Mouse (Mus musculus) limb, embryonic 11.5 days (tissue): Measurements from ENCODE around the gene Ttbk2. TPM values are rescaled to one million over a fixed set of nuclear protein-coding genes. Genes with fewer than 3 reads are reported as not detected.
A peak's percentile ranks its signal among the peaks of the same experiment; 100 is the strongest.

ENCODE experiments used
- ATAC-seq: fragments of 200-750 bp; cut with Nextera tagmentation; 2 replicates; pipeline ENCODE4 v1.8.0; 2017; ENCODE audit warnings: low read depth; ENCODE audit not compliant: insufficient number of reproducible peaks, low FRiP score, low TSS enrichment
- DNase-seq: peaks from one replicate; pipeline ENCODE4 v3.0.0-alpha.2; 2015; ENCODE audit warnings: low spot score
- H3K27ac ChIP-seq: fragments of 300-500 bp; sonication (generic); replicated peaks from 2 replicates; pipeline ENCODE4 v1.5.1; 2014; ENCODE audit warnings: low read depth, mild to moderate bottlenecking, low read length
- H3K27me3 ChIP-seq: fragments of 300-500 bp; sonication (generic); 2 replicates; pipeline ENCODE4 v1.6.1; 2014; ENCODE audit warnings: mild to moderate bottlenecking, low read length, mixed read lengths; ENCODE audit not compliant: control insufficient read depth, insufficient read depth
- H3K36me3 ChIP-seq: fragments of 300-500 bp; sonication (generic); 2 replicates; pipeline ENCODE4 v1.6.1; 2014; ENCODE audit warnings: mild to moderate bottlenecking, low read length, moderate library complexity, mixed read lengths; ENCODE audit not compliant: control insufficient read depth, insufficient read depth
- H3K4me1 ChIP-seq: fragments of 300-500 bp; sonication (generic); 2 replicates; pipeline ENCODE4 v1.6.1; 2014; ENCODE audit warnings: low read length, mixed read lengths; ENCODE audit not compliant: control insufficient read depth, insufficient read depth
- H3K4me2 ChIP-seq: fragments of 300-500 bp; sonication (generic); 2 replicates; pipeline ENCODE4 v1.6.1; 2014; ENCODE audit warnings: low read depth, mild to moderate bottlenecking, moderate library complexity; ENCODE audit not compliant: severe bottlenecking
- H3K4me3 ChIP-seq: fragments of 300-500 bp; sonication (generic); 2 replicates; pipeline ENCODE4 v1.5.1; 2014; ENCODE audit warnings: low read depth, low read length
- H3K9ac ChIP-seq: fragments of 300-500 bp; sonication (generic); 2 replicates; pipeline ENCODE4 v1.6.1; 2014; ENCODE audit warnings: mild to moderate bottlenecking, low read length
- H3K9me3 ChIP-seq: fragments of 300-500 bp; sonication (generic); 2 replicates; pipeline ENCODE4 v1.6.1; 2016; ENCODE audit warnings: low read length; ENCODE audit not compliant: control insufficient read depth
- WGBS: fragments of 180-500 bp; shearing (Covaris S2); extraction: QIAGEN DNeasy Blood & Tissue Kit; methylation state at CpG from one replicate; pipeline ENCODE4 v1.1.7; 2014; 5-methylcytosine and 5-hydroxymethylcytosine counted together
- polyA plus RNA-seq: library from polyadenylated mRNA; unstranded; fragments of >200 nt; fragmentation: Nextera tagmentation; extraction: Ambion mirVana; gene quantifications from 2 replicates; pipeline ENCODE4 v1.2.1, GENCODE M21; 2014

Gene Ttbk2
- polyA plus RNA-seq, 1 experiment from 2014 or later: 7.1 TPM

- DNase-seq: no peak
- Histone ChIP-seq H3K9me3 (no peaks in the 10 kb centered on the region), H3K36me3 (peaks cover 3% of the 10 kb centered on the region; the same call in 1 of the 2 replicates), H3K27me3 (no peaks in the 10 kb centered on the region), H3K4me3 (no peak overlapping the region), H3K9ac (no peak overlapping the region), H3K4me2 (no peak overlapping the region), H3K27ac (no peak overlapping the region), H3K4me1 (no peaks in the 10 kb centered on the region)
- 87% methylated on average over 1 of the region's 1 CpGs for WGBS
- ATAC-seq: no peak
These were observed 10.3 kb upstream of the Ttbk2 start for GRCm38 (mm10) chr2:120860699-120861098.

GRCm38 (mm10) chr2:120858131-120858530 is 7.7 kb upstream of the Ttbk2 start:
- H3K9me3 ChIP-seq: no peaks in the 10 kb centered on the region
- WGBS: 83% methylated on average over 3 of the region's 3 CpGs

GRCm38 (mm10) chr2:120853151-120853550 is 2.7 kb upstream of the Ttbk2 start:
- Histone ChIP-seq H3K9ac (no peak overlapping the region), H3K27ac (no peak overlapping the region), H3K36me3 (no peaks in the 10 kb centered on the region), H3K4me1 (no peaks in the 10 kb centered on the region), H3K27me3 (no peaks in the 10 kb centered on the region), H3K4me2 (no peak overlapping the region), H3K4me3 (no peak overlapping the region), H3K9me3 (no peaks in the 10 kb centered on the region)
- no peak for DNase-seq
- WGBS: 73% methylated on average over 3 of the region's 3 CpGs
- no peak for ATAC-seq

More at GRCm38 (mm10) chr2:120858131-120858530, 7.7 kb upstream of the Ttbk2 start:
- ATAC-seq (no peak), DNase-seq (no peak)
- Histone ChIP-seq H3K36me3 (no peaks in the 10 kb centered on the region), H3K4me1 (no peaks in the 10 kb centered on the region), H3K27ac (no peak overlapping the region), H3K4me3 (no peak overlapping the region), H3K27me3 (no peaks in the 10 kb centered on the region), H3K4me2 (no peak overlapping the region), H3K9ac (no peak overlapping the region)

- Histone ChIP-seq H3K36me3 (no peaks in the 10 kb centered on the region), H3K27me3 (no peaks in the 10 kb centered on the region), H3K4me3 (no peak overlapping the region), H3K27ac (no peak overlapping the region), H3K4me2 (no peak overlapping the region), H3K9ac (no peak overlapping the region), H3K9me3 (no peaks in the 10 kb centered on the region), H3K4me1 (no peaks in the 10 kb centered on the region)
- 29% methylated on average over 1 of the region's 1 CpGs for WGBS
- no peak for ATAC-seq
- no peak for DNase-seq
These were observed 2.2 kb upstream of the Ttbk2 start for GRCm38 (mm10) chr2:120852626-120853025.

- no peak within 1 kb of the TSS for H3K27ac ChIP-seq
- H3K4me1 ChIP-seq: no peaks in the 10 kb centered on the region
- ATAC-seq (peak; percentile 65), DNase-seq (peak; percentile 66)
- no peaks in the 10 kb centered on the region for H3K36me3 ChIP-seq
- H3K27me3 ChIP-seq: no peaks in the 10 kb centered on the region
- peak within 1 kb of the TSS; percentile 86 for H3K4me3 ChIP-seq
- no peaks in the 10 kb centered on the region for H3K9me3 ChIP-seq
- peak within 1 kb of the TSS; percentile 89 for H3K4me2 ChIP-seq
- WGBS: under 1% methylated on average over 60 of the region's 71 CpGs
- H3K9ac ChIP-seq: peak within 1 kb of the TSS; percentile 65
These were observed 668 bp downstream of the Ttbk2 start, which contains the start of gene Cdan1 for GRCm38 (mm10) chr2:120849449-120850423. Gene Cdan1, minus strand, starts transcription at chr2:120850128.

GRCm38 (mm10) chr2:120845280-120845679 is 5.1 kb downstream of the Ttbk2 start:
- Histone ChIP-seq H3K9ac (no peak overlapping the region), H3K4me1 (no peaks in the 10 kb centered on the region), H3K4me3 (no peak overlapping the region), H3K27ac (no peak overlapping the region), H3K9me3 (no peaks in the 10 kb centered on the region), H3K27me3 (no peaks in the 10 kb centered on the region), H3K36me3 (no peaks in the 10 kb centered on the region), H3K4me2 (no peak overlapping the region)
- WGBS: 94% methylated on average over 1 of the region's 1 CpGs
- ATAC-seq (no peak), DNase-seq (no peak)

GRCm38 (mm10) chr2:120843990-120844389 is 6.4 kb downstream of the Ttbk2 start:
- Histone ChIP-seq H3K27ac (no peak overlapping the region), H3K36me3 (no peaks in the 10 kb centered on the region), H3K27me3 (no peaks in the 10 kb centered on the region), H3K4me3 (no peak overlapping the region), H3K9ac (no peak overlapping the region), H3K4me2 (no peak overlapping the region), H3K4me1 (no peaks in the 10 kb centered on the region), H3K9me3 (no peaks in the 10 kb centered on the region)
- 89% methylated on average over 4 of the region's 4 CpGs for WGBS
- no peak for DNase-seq
- no peak for ATAC-seq

- no peak for ATAC-seq
- Histone ChIP-seq H3K36me3 (no peaks in the 10 kb centered on the region), H3K9ac (no peak overlapping the region), H3K4me2 (no peak overlapping the region), H3K27ac (no peak overlapping the region), H3K4me1 (no peaks in the 10 kb centered on the region), H3K27me3 (no peaks in the 10 kb centered on the region), H3K4me3 (no peak overlapping the region), H3K9me3 (no peaks in the 10 kb centered on the region)
- no peak for DNase-seq
- WGBS: 88% methylated on average over 1 of the region's 1 CpGs
These were observed 9.2 kb downstream of the Ttbk2 start for GRCm38 (mm10) chr2:120841211-120841610.
